Mouse (Mus musculus) intestine, postnatal 0 days (tissue): ENCODE results near the gene Syn1. TPM values are rescaled to one million over a fixed set of nuclear protein-coding genes. Genes with fewer than 3 reads are reported as not detected.
A peak's percentile ranks its signal among the peaks of the same experiment; 100 is the strongest.

Source experiments
- ATAC-seq: fragments of 200-750 bp; cut with Nextera tagmentation; 2 replicates; pipeline ENCODE4 v1.8.0; 2017; ENCODE audit warnings: mild to moderate bottlenecking, moderate TSS enrichment, moderate library complexity
- H3K27ac ChIP-seq: fragments of 300-500 bp; sonication (generic); 2 replicates; pipeline ENCODE4 v1.5.1; 2014; ENCODE audit warnings: mild to moderate bottlenecking, low read depth, low read length, moderate library complexity
- H3K27me3 ChIP-seq: fragments of 300-500 bp; sonication (generic); replicated peaks from 2 replicates; pipeline ENCODE4 v1.6.1; 2014; ENCODE audit warnings: low read length, mixed read lengths; ENCODE audit not compliant: control insufficient read depth, insufficient read depth
- H3K36me3 ChIP-seq: fragments of 300-500 bp; sonication (generic); 2 replicates; pipeline ENCODE4 v1.6.1; 2014; ENCODE audit warnings: mild to moderate bottlenecking, moderate library complexity; ENCODE audit not compliant: control insufficient read depth, insufficient read depth
- H3K4me1 ChIP-seq: fragments of 300-500 bp; sonication (generic); replicated peaks from 2 replicates; pipeline ENCODE4 v1.6.1; 2014; ENCODE audit warnings: antibody characterized with exemption, low read length, mixed read lengths; ENCODE audit not compliant: control insufficient read depth, insufficient read depth
- H3K4me2 ChIP-seq: fragments of 300-500 bp; sonication (generic); replicated peaks from 2 replicates; pipeline ENCODE4 v1.6.1; 2014; ENCODE audit warnings: low read depth, mild to moderate bottlenecking, moderate library complexity
- H3K4me3 ChIP-seq: fragments of 300-500 bp; sonication (generic); 2 replicates; pipeline ENCODE4 v1.5.1; 2014; ENCODE audit warnings: low read depth, low read length
- H3K9ac ChIP-seq: fragments of 300-500 bp; sonication (generic); 2 replicates; pipeline ENCODE4 v1.6.1; 2014; ENCODE audit warnings: mild to moderate bottlenecking, low read depth, low read length
- H3K9me3 ChIP-seq: fragments of 300-500 bp; sonication (generic); 2 replicates; pipeline ENCODE4 v1.6.1; 2016; ENCODE audit warnings: mixed run types; ENCODE audit not compliant: control insufficient read depth
- CTCF ChIP-seq: sonication (generic); IDR thresholded peaks from 2 replicates; pipeline ENCODE4 v1.5.1; 2016; ENCODE audit warnings: low read depth, mild to moderate bottlenecking, control low read depth, antibody characterized with exemption, moderate library complexity
- WGBS: fragments of 180-500 bp; shearing (Covaris S2); extraction: QIAGEN DNeasy Blood & Tissue Kit; methylation state at CpG from one replicate; pipeline ENCODE4 v1.1.7; 2014; 5-methylcytosine and 5-hydroxymethylcytosine counted together
- polyA plus RNA-seq: library from polyadenylated mRNA; unstranded; fragments of >200 nt; fragmentation: Nextera tagmentation; extraction: Ambion mirVana; gene quantifications from 2 replicates; pipeline ENCODE4 v1.2.1, GENCODE M21; 2015

Syn1 gene
- polyA plus RNA-seq, 1 experiment from 2014 or later, result 2.1 TPM

GRCm38 (mm10) chrX:20868091-20868490, 52.7 kb downstream of the Syn1 start:
- H3K4me2 ChIP-seq, result no peak overlapping the region
- no peak for TF ChIP-seq CTCF
- 57% methylated on average over 4 of the region's 4 CpGs for WGBS

GRCm38 (mm10) chrX:20863161-20864101, 57.4 kb downstream of the Syn1 start:
- ATAC-seq, result no peak
- H3K9ac ChIP-seq, result no peak overlapping the region

More at GRCm38 (mm10) chrX:20868091-20868490, 52.7 kb downstream of the Syn1 start:
- ATAC-seq, result no peak
- Histone ChIP-seq H3K9ac (no peak overlapping the region), H3K9me3 (no peaks in the 10 kb centered on the region), H3K36me3 (no peaks in the 10 kb centered on the region), H3K4me3 (no peak overlapping the region), H3K4me1 (no peaks in the 10 kb centered on the region), H3K27me3 (no peaks in the 10 kb centered on the region), H3K27ac (no peak overlapping the region)

DNA sequence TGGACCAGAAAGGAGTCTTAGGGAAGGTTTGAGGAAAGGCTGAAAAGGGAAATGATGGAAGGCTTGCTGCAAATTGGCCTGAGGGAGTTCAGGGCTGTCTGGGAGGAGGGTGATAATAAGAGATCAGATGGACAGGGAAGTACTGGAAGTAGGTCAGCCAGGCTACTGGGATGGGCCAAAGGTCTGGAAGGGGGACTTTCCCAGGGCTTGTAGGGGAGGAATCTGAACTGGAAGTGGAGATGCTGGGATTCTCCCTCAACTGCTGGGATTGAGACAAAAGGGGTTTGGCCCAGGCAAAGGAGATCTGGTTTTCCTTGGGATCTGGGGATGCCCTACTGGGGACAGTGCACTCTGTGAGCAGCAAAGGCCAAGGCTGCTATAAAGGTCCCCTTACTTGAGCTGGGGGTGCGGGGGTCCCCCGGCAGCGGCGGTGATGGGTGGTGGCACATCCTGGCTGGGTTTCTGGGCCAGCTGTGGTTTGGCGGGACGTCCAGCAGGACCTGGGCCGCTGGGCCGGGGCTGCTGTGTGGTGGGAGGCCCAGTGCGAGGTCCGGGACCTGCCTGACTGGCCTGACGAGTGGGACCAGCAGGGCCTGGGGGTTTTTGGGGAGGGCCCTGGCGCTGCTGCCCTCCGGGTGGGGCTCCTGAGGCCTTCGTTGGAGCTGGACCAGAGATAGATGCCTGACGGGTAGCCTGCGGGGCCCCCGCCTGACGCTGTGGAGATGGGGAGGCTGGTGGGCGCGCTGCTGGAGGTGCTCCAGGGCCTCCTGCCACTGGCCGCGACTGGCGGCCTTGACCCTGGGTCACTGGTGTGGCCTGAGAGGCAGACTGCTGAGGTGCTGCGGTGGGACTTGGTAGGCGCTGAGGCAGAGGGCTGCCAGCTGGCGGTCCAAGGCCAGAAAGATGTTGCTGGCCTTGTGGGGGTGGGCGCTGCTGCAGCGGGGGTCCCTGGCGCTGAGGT, 58.4 kb downstream of the Syn1 start:
- H3K9me3 ChIP-seq, result no peaks in the 10 kb centered on the region
- 33% methylated on average over 27 of the region's 29 CpGs for WGBS
- H3K27ac ChIP-seq, result no peak overlapping the region
- H3K4me3 ChIP-seq, result no peak overlapping the region
- no peak overlapping the region for H3K9ac ChIP-seq
- H3K4me2 ChIP-seq, result no peak overlapping the region
- H3K4me1 ChIP-seq, result no peaks in the 10 kb centered on the region
- no peak for TF ChIP-seq CTCF
- peaks cover 14% of the 10 kb centered on the region; the same call in 1 of the 2 replicates for H3K36me3 ChIP-seq
- peak; percentile 26; the same call in 1 of the 2 replicates for ATAC-seq
- no peaks in the 10 kb centered on the region for H3K27me3 ChIP-seq

More at GRCm38 (mm10) chrX:20863161-20864101, 57.4 kb downstream of the Syn1 start:
- H3K9me3 ChIP-seq, result no peaks in the 10 kb centered on the region
- H3K36me3 ChIP-seq, result peaks cover 6% of the 10 kb centered on the region; the same call in 1 of the 2 replicates
- H3K4me2 ChIP-seq, result no peak overlapping the region
- no peak overlapping the region for H3K4me3 ChIP-seq
- 70% methylated on average over 9 of the region's 9 CpGs for WGBS
- no peaks in the 10 kb centered on the region for H3K4me1 ChIP-seq
- no peak overlapping the region for H3K27ac ChIP-seq
- no peak for TF ChIP-seq CTCF
- no peaks in the 10 kb centered on the region for H3K27me3 ChIP-seq

DNA sequence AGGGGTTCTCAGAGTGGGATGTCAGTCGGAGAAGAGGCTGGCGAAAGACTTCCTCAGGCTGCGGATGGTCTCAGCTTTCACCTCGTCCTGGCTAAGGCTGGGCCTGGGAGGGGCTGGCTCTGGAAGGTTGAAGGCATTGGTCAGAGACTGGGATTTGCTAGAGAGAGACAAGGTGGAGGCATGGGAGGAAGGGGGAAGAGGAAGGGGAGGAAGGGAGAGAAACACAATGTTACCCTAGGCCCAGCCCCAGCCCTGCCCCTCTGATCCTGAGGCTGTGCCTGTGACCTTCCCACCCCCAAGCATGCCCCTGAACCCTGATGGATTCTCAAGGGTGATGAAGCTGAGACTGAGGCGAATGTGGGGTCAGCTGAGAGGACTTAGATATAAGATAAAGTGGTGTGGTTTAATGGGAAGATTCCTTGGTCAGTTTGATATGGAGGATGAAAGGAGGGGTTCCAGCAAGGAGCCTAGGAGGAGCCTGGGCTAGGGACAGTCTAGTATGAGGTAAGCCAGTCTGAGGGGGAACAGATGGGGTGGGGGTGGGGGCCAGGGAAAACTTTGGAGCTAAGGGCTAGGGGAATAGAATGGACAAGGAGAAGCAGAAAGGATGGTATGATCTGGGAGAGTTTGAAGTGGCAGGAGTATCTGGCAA, 59.2 kb downstream of the Syn1 start:
- H3K4me2 ChIP-seq, result no peak overlapping the region
- no peaks in the 10 kb centered on the region for H3K9me3 ChIP-seq
- WGBS, result 43% methylated on average over 5 of the region's 5 CpGs
- H3K4me1 ChIP-seq, result no peaks in the 10 kb centered on the region
- no peaks in the 10 kb centered on the region for H3K27me3 ChIP-seq
- H3K36me3 ChIP-seq, result peaks cover 14% of the 10 kb centered on the region; the same call in 1 of the 2 replicates
- no peak for TF ChIP-seq CTCF
- 0 out of 2 replicates have a peak, but pooled peaks have one; percentile 26 for ATAC-seq
- H3K9ac ChIP-seq, result no peak overlapping the region
- H3K27ac ChIP-seq, result no peak overlapping the region
- H3K4me3 ChIP-seq, result no peak overlapping the region

- H3K4me2 ChIP-seq, result no peak overlapping the region
- H3K4me3 ChIP-seq, result no peak overlapping the region
- H3K36me3 ChIP-seq, result peaks cover 19% of the 10 kb centered on the region; the same call in 1 of the 2 replicates
- no peaks in the 10 kb centered on the region for H3K27me3 ChIP-seq
- 89% methylated on average over 7 of the region's 7 CpGs for WGBS
- H3K9ac ChIP-seq, result no peak overlapping the region
- no peak overlapping the region for H3K27ac ChIP-seq
- no peak for TF ChIP-seq CTCF
- no peaks in the 10 kb centered on the region for H3K9me3 ChIP-seq
- H3K4me1 ChIP-seq, result no peaks in the 10 kb centered on the region; the same call in 1 of the 2 replicates
- no peak for ATAC-seq
These were observed 67.0 kb downstream of the Syn1 start for GRCm38 (mm10) chrX:20853794-20854193.
